Mouse (Mus musculus): Measurements from ENCODE around the gene Tmem102. TPM values are rescaled to one million over a fixed set of nuclear protein-coding genes. Genes with fewer than 3 reads are reported as not detected.

The Tmem102 gene
- 0.40 and 1.9 TPM in 2 replicates for polyA plus RNA-seq (2021; fragmentation: Nextera tagmentation)
- long read RNA-seq, experiment 1: 0 reads
- long read RNA-seq, experiment 2: 0 reads

GRCm38 (mm10) chr11:69804972-69805909 is at the start of gene Tmem102:
Tmem102 (minus strand) TSS chr11:69805624.

GRCm38 (mm10) chr11:69846198-69846680 is 40.8 kb upstream of the Tmem102 start, which contains the start of gene Plscr3:
Plscr3 (plus strand) TSS chr11:69846376.

GRCm38 (mm10) chr11:69837952-69838713 is 32.7 kb upstream of the Tmem102 start, which contains the start of gene Tmem256:
Tmem256 (plus strand) TSS chr11:69838514.

GRCm38 (mm10) chr11:69837604-69837951 is 32.2 kb upstream of the Tmem102 start, which contains the start of gene Nlgn2:
Nlgn2 (minus strand) TSS chr11:69837784.

GRCm38 (mm10) chr11:69822080-69822479 is 16.7 kb upstream of the Tmem102 start, which contains the start of gene Spem1:
Spem1 (minus strand) TSS chr11:69822180.

GRCm38 (mm10) chr11:69818365-69818764 is 12.9 kb upstream of the Tmem102 start, which contains the start of gene Spem2:
Spem2 (minus strand) TSS chr11:69818465.

GRCm38 (mm10) chr11:69815155-69815554 is 9.7 kb upstream of the Tmem102 start, which contains the start of gene Gm39566:
Gm39566 (minus strand) TSS chr11:69815298.

GRCm38 (mm10) chr11:69801379-69801977 is 3.9 kb downstream of the Tmem102 start, which contains the start of gene Fgf11:
Fgf11 (minus strand) TSS chr11:69801857.

GRCm38 (mm10) chr11:69795168-69795982 is 10.0 kb downstream of the Tmem102 start, which contains the start of gene Chrnb1:
Chrnb1 (minus strand) TSS chr11:69795943.

GRCm38 (mm10) chr11:69765221-69766125 is 40.0 kb downstream of the Tmem102 start, which contains the start of gene Zbtb4:
Zbtb4 (plus strand) TSS chr11:69765912.

GRCm38 (mm10) chr11:69761868-69762267 is 43.6 kb downstream of the Tmem102 start, which contains the start of gene Slc35g3:
Slc35g3 (minus strand) TSS chr11:69761968.

GRCm38 (mm10) chr11:69758478-69758970 is 46.9 kb downstream of the Tmem102 start, which contains the start of gene Polr2a:
Polr2a (minus strand) TSS chr11:69758637.

Other genes starting within 250 kb of the Tmem102 start
- 21.6 and 21.9 TPM in 2 replicates for gene Efnb3, start 245.4 kb downstream of the Tmem102 start, polyA plus RNA-seq (2021; fragmentation: Nextera tagmentation)
- 13.9 and 15.4 TPM in 2 replicates for gene Wrap53, start 225.4 kb downstream of the Tmem102 start, polyA plus RNA-seq (2021; fragmentation: Nextera tagmentation)
- 25.8 and 29.0 TPM in 2 replicates for gene Trp53, start 225.3 kb downstream of the Tmem102 start, polyA plus RNA-seq (2021; fragmentation: Nextera tagmentation)
- 218 and 255 TPM in 2 replicates for gene Atp1b2, start 199.7 kb downstream of the Tmem102 start, polyA plus RNA-seq (2021; fragmentation: Nextera tagmentation)
- gene Shbg, start 187.7 kb downstream of the Tmem102 start, polyA plus RNA-seq (2021; fragmentation: Nextera tagmentation): not detected in 2 replicates
- 18.2 and 18.3 TPM in 2 replicates for gene Sat2, start 183.6 kb downstream of the Tmem102 start, polyA plus RNA-seq (2021; fragmentation: Nextera tagmentation)
- 6.9 and 7.9 TPM in 2 replicates for gene Fxr2, start 172.6 kb downstream of the Tmem102 start, polyA plus RNA-seq (2021; fragmentation: Nextera tagmentation)
- 0.16 TPM in 1 of 2 replicates, not detected in the other for gene Sox15, start 150.3 kb downstream of the Tmem102 start, polyA plus RNA-seq (2021; fragmentation: Nextera tagmentation)
- gene Mpdu1, start 143.0 kb downstream of the Tmem102 start, polyA plus RNA-seq (2021; fragmentation: Nextera tagmentation): 94.9 and 96.8 TPM in 2 replicates
- 18.4 and 22.2 TPM in 2 replicates for gene Cd68, start 139.5 kb downstream of the Tmem102 start, polyA plus RNA-seq (2021; fragmentation: Nextera tagmentation)
- 177 and 178 TPM in 2 replicates for gene Eif4a1, start 133.2 kb downstream of the Tmem102 start, polyA plus RNA-seq (2021; fragmentation: Nextera tagmentation)
- gene Senp3, start 123.5 kb downstream of the Tmem102 start, polyA plus RNA-seq (2021; fragmentation: Nextera tagmentation): 14.3 and 15.8 TPM in 2 replicates
- 3.6 and 4.5 TPM in 2 replicates for gene Tnfsf13, start 119.8 kb downstream of the Tmem102 start, polyA plus RNA-seq (2021; fragmentation: Nextera tagmentation)
- 2.8 and 3.4 TPM in 2 replicates for gene Tnfsf12, start 109.8 kb downstream of the Tmem102 start, polyA plus RNA-seq (2021; fragmentation: Nextera tagmentation)
- 1.9 and 2.8 TPM in 2 replicates for gene Tnfsfm13, start 109.5 kb downstream of the Tmem102 start, polyA plus RNA-seq (2021; fragmentation: Nextera tagmentation)
- gene Polr2a, start 47.0 kb downstream of the Tmem102 start, polyA plus RNA-seq (2021; fragmentation: Nextera tagmentation): 6.6 and 7.7 TPM in 2 replicates
- 0.19 TPM in 1 of 2 replicates, not detected in the other for gene Slc35g3, start 43.7 kb downstream of the Tmem102 start, polyA plus RNA-seq (2021; fragmentation: Nextera tagmentation)
- 4.4 and 5.5 TPM in 2 replicates for gene Zbtb4, start 39.7 kb downstream of the Tmem102 start, polyA plus RNA-seq (2021; fragmentation: Nextera tagmentation)
- gene Chrnb1, start 9.7 kb downstream of the Tmem102 start, polyA plus RNA-seq (2021; fragmentation: Nextera tagmentation): 0.25 and 0.46 TPM in 2 replicates
- 3.7 and 3.9 TPM in 2 replicates for gene Fgf11, start 3.8 kb downstream of the Tmem102 start, polyA plus RNA-seq (2021; fragmentation: Nextera tagmentation)
- gene Gm39566, start 9.7 kb upstream of the Tmem102 start, polyA plus RNA-seq (2021; fragmentation: Nextera tagmentation): not detected in 2 replicates
- not detected in 2 replicates for gene Spem2, start 12.8 kb upstream of the Tmem102 start, polyA plus RNA-seq (2021; fragmentation: Nextera tagmentation)
- gene Spem1, start 16.6 kb upstream of the Tmem102 start, polyA plus RNA-seq (2021; fragmentation: Nextera tagmentation): not detected in 2 replicates
- gene Nlgn2, start 32.2 kb upstream of the Tmem102 start, polyA plus RNA-seq (2021; fragmentation: Nextera tagmentation): 10.5 and 10.6 TPM in 2 replicates
- gene Tmem256, start 32.9 kb upstream of the Tmem102 start, polyA plus RNA-seq (2021; fragmentation: Nextera tagmentation): 460 and 516 TPM in 2 replicates
- 5.0 and 5.4 TPM in 2 replicates for gene Plscr3, start 40.8 kb upstream of the Tmem102 start, polyA plus RNA-seq (2021; fragmentation: Nextera tagmentation)
- gene Tnk1, start 53.1 kb upstream of the Tmem102 start, polyA plus RNA-seq (2021; fragmentation: Nextera tagmentation): not detected in 2 replicates
- gene Tmem95, start 72.4 kb upstream of the Tmem102 start, polyA plus RNA-seq (2021; fragmentation: Nextera tagmentation): not detected in 2 replicates
- gene Kctd11, start 75.8 kb upstream of the Tmem102 start, polyA plus RNA-seq (2021; fragmentation: Nextera tagmentation): 0.63 and 0.64 TPM in 2 replicates
- not detected in 2 replicates for gene Acap1, start 89.9 kb upstream of the Tmem102 start, polyA plus RNA-seq (2021; fragmentation: Nextera tagmentation)
- 0.24 and 0.34 TPM in 2 replicates for gene 2810408A11Rik, start 95.4 kb upstream of the Tmem102 start, polyA plus RNA-seq (2021; fragmentation: Nextera tagmentation)
- 9.8 and 12.3 TPM in 2 replicates for gene Neurl4, start 95.4 kb upstream of the Tmem102 start, polyA plus RNA-seq (2021; fragmentation: Nextera tagmentation)
- gene Gps2, start 108.3 kb upstream of the Tmem102 start, polyA plus RNA-seq (2021; fragmentation: Nextera tagmentation): 20.7 and 21.7 TPM in 2 replicates
- 766 and 767 TPM in 2 replicates for gene Eif5a, start 116.3 kb upstream of the Tmem102 start, polyA plus RNA-seq (2021; fragmentation: Nextera tagmentation)
- gene Ybx2, start 130.2 kb upstream of the Tmem102 start, polyA plus RNA-seq (2021; fragmentation: Nextera tagmentation): 0.35 TPM in 1 of 2 replicates, not detected in the other
- 0.43 and 0.93 TPM in 2 replicates for gene Slc2a4, start 142.6 kb upstream of the Tmem102 start, polyA plus RNA-seq (2021; fragmentation: Nextera tagmentation)
- not detected in 2 replicates for gene Cldn7, start 159.2 kb upstream of the Tmem102 start, polyA plus RNA-seq (2021; fragmentation: Nextera tagmentation)
- gene Ctdnep1, start 175.5 kb upstream of the Tmem102 start, polyA plus RNA-seq (2021; fragmentation: Nextera tagmentation): 15.1 and 15.6 TPM in 2 replicates
- 101 and 106 TPM in 2 replicates for gene Elp5, start 176.9 kb upstream of the Tmem102 start, polyA plus RNA-seq (2021; fragmentation: Nextera tagmentation)
- 359 and 408 TPM in 2 replicates for gene Gabarap, start 185.5 kb upstream of the Tmem102 start, polyA plus RNA-seq (2021; fragmentation: Nextera tagmentation)
- 8.8 and 10.5 TPM in 2 replicates for gene Phf23, start 190.2 kb upstream of the Tmem102 start, polyA plus RNA-seq (2021; fragmentation: Nextera tagmentation)
- 1.4 and 1.7 TPM in 2 replicates for gene Dvl2, start 195.0 kb upstream of the Tmem102 start, polyA plus RNA-seq (2021; fragmentation: Nextera tagmentation)
- 61.5 and 64.6 TPM in 2 replicates for gene Acadvl, start 209.8 kb upstream of the Tmem102 start, polyA plus RNA-seq (2021; fragmentation: Nextera tagmentation)
- 64.5 and 70.1 TPM in 2 replicates for gene Dlg4, start 211.3 kb upstream of the Tmem102 start, polyA plus RNA-seq (2021; fragmentation: Nextera tagmentation)
- gene Asgr1, start 248.5 kb upstream of the Tmem102 start, polyA plus RNA-seq (2021; fragmentation: Nextera tagmentation): 0.48 and 2.2 TPM in 2 replicates